Mouse (Mus musculus): ENCODE data around the gene Foxb1. TPM values are rescaled to one million over a fixed set of nuclear protein-coding genes. Genes with fewer than 3 reads are reported as not detected.
A peak's percentile ranks its signal among the peaks of the same experiment; 100 is the strongest.

The Foxb1 gene
- polyA plus RNA-seq, 1 experiment from 2014 or later: not detected

DNA sequence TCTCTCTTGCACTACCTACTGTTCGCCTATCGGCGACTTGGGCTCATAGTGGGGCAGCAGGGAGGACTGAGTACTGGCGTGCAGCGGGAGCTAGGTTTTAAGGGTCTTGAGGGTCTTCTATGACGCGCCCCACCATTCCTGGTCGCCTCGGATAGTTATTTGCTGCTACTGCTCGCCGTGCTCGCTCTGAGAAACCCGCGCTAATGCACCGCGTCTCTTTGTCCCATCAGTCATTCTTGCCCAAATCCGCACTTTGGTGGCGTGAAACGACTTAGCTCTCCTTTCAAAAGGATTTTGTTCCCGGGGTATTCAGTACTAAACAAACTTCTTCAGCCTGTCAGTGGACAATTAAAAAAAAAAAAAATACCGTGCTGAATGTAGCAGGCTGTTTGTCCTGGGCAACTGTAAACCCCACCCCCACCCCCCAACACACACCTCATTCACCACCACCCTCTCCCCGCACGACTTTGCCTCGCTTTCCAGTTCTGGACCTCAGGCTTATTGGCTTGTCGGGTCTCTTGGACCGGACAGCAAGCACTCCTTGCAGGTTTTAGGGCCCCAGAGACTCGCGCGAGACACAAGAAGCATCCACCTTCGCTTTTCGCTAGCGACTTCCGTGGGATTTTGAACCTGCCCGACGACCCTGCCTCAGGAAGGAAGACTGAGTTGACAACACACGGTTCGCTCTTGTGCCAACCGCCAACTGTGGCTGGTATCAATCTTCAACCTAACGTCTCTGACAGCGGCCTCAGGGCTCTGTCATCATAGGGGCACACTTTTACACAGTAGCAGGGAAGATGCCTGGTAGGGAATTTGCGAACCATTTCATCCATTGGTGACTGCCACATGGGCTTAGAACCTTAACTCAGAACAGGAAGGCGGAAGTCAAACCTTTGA, 4.1 kb upstream of the Foxb1 start:
- peaks cover 100% of the 10 kb centered on the region for H3K27me3 ChIP-seq
- H3K36me3 ChIP-seq (replicated peaks): no peaks in the 10 kb centered on the region
- ATAC-seq (ENCODE audit: insufficient read depth): no peak
- H3K9ac ChIP-seq: no peak overlapping the region
- no peaks in the 10 kb centered on the region for H3K4me1 ChIP-seq (replicated peaks)
- 2% methylated on average over 42 of the region's 42 CpGs for WGBS (ENCODE audit: insufficient replicate concordance)
- no peak overlapping the region for H3K4me3 ChIP-seq (replicated peaks)
- H3K4me2 ChIP-seq: no peak overlapping the region
- no peak overlapping the region for H3K27ac ChIP-seq (replicated peaks)
- no peaks in the 10 kb centered on the region for H3K9me3 ChIP-seq (replicated peaks)

GRCm38 (mm10) chr9:69763681-69764585, 3.2 kb upstream of the Foxb1 start:
- ATAC-seq (ENCODE audit: insufficient read depth): no peak
- Histone ChIP-seq H3K4me3 (replicated peaks) (no peak overlapping the region), H3K27ac (replicated peaks) (no peak overlapping the region), H3K9ac (no peak overlapping the region), H3K9me3 (replicated peaks) (no peaks in the 10 kb centered on the region), H3K4me1 (replicated peaks) (no peaks in the 10 kb centered on the region), H3K36me3 (replicated peaks) (no peaks in the 10 kb centered on the region), H3K27me3 (peaks cover 100% of the 10 kb centered on the region), H3K4me2 (no peak overlapping the region)
- WGBS (ENCODE audit: insufficient replicate concordance): 2% methylated on average over 25 of the region's 25 CpGs

GRCm38 (mm10) chr9:69762703-69763102, 2.0 kb upstream of the Foxb1 start:
- 1% methylated on average over 14 of the region's 14 CpGs for WGBS (ENCODE audit: insufficient replicate concordance)
- H3K27me3 ChIP-seq: peaks cover 100% of the 10 kb centered on the region
- H3K9ac ChIP-seq: no peak overlapping the region
- H3K4me2 ChIP-seq: no peak overlapping the region
- peaks cover 4% of the 10 kb centered on the region; the same call in 1 of the 2 replicates for H3K4me1 ChIP-seq (replicated peaks)
- H3K27ac ChIP-seq (replicated peaks): no peak overlapping the region
- no peaks in the 10 kb centered on the region for H3K36me3 ChIP-seq (replicated peaks)
- no peaks in the 10 kb centered on the region for H3K9me3 ChIP-seq (replicated peaks)
- no peak for ATAC-seq (ENCODE audit: insufficient read depth)
- no peak overlapping the region for H3K4me3 ChIP-seq (replicated peaks)

- 1% methylated on average over 12 of the region's 12 CpGs for WGBS (ENCODE audit: insufficient replicate concordance)
- Histone ChIP-seq H3K4me1 (replicated peaks) (peaks cover 4% of the 10 kb centered on the region; the same call in 1 of the 2 replicates), H3K9me3 (replicated peaks) (no peaks in the 10 kb centered on the region), H3K27ac (replicated peaks) (no peak overlapping the region), H3K27me3 (peaks cover 100% of the 10 kb centered on the region), H3K4me2 (no peak overlapping the region), H3K36me3 (replicated peaks) (no peaks in the 10 kb centered on the region), H3K9ac (no peak overlapping the region), H3K4me3 (replicated peaks) (no peak overlapping the region)
- no peak for ATAC-seq (ENCODE audit: insufficient read depth)
Measured at GRCm38 (mm10) chr9:69762221-69762620, 1.5 kb upstream of the Foxb1 start.

- peaks cover 100% of the 10 kb centered on the region for H3K27me3 ChIP-seq
- no peak overlapping the region for H3K4me2 ChIP-seq
- H3K9ac ChIP-seq: no peak overlapping the region
- no peaks in the 10 kb centered on the region for H3K36me3 ChIP-seq (replicated peaks)
- no peak for ATAC-seq (ENCODE audit: insufficient read depth)
- no peaks in the 10 kb centered on the region for H3K9me3 ChIP-seq (replicated peaks)
- H3K4me1 ChIP-seq (replicated peaks): peaks cover 4% of the 10 kb centered on the region; the same call in 1 of the 2 replicates
- WGBS (ENCODE audit: insufficient replicate concordance): 2% methylated on average over 10 of the region's 10 CpGs
- H3K27ac ChIP-seq (replicated peaks): no peak overlapping the region
- H3K4me3 ChIP-seq (replicated peaks): no peak overlapping the region
Measured at GRCm38 (mm10) chr9:69761569-69761968, 829 bp upstream of the Foxb1 start.

- no peak overlapping the region for H3K4me3 ChIP-seq (replicated peaks)
- no peaks in the 10 kb centered on the region for H3K36me3 ChIP-seq (replicated peaks)
- peaks cover 4% of the 10 kb centered on the region; the same call in 1 of the 2 replicates for H3K4me1 ChIP-seq (replicated peaks)
- no peaks in the 10 kb centered on the region for H3K9me3 ChIP-seq (replicated peaks)
- peaks cover 100% of the 10 kb centered on the region for H3K27me3 ChIP-seq
- no peak for ATAC-seq (ENCODE audit: insufficient read depth)
- 1% methylated on average over 44 of the region's 44 CpGs for WGBS (ENCODE audit: insufficient replicate concordance)
- no peak overlapping the region for H3K4me2 ChIP-seq
- H3K27ac ChIP-seq (replicated peaks): no peak overlapping the region
- H3K9ac ChIP-seq: no peak overlapping the region
Measured at GRCm38 (mm10) chr9:69759721-69760221, 969 bp downstream of the Foxb1 start.

GRCm38 (mm10) chr9:69758946-69759615, 1.7 kb downstream of the Foxb1 start:
- Histone ChIP-seq H3K4me3 (replicated peaks) (no peak overlapping the region), H3K9me3 (replicated peaks) (no peaks in the 10 kb centered on the region), H3K4me1 (replicated peaks) (peaks cover 4% of the 10 kb centered on the region; the same call in 1 of the 2 replicates), H3K27me3 (peaks cover 100% of the 10 kb centered on the region), H3K9ac (no peak overlapping the region), H3K4me2 (0 out of 2 replicates have a peak overlapping the region, but pooled peaks have one; percentile 18), H3K36me3 (replicated peaks) (no peaks in the 10 kb centered on the region), H3K27ac (replicated peaks) (no peak overlapping the region)
- ATAC-seq (ENCODE audit: insufficient read depth): no peak
- WGBS (ENCODE audit: insufficient replicate concordance): under 1% methylated on average over 42 of the region's 42 CpGs

DNA sequence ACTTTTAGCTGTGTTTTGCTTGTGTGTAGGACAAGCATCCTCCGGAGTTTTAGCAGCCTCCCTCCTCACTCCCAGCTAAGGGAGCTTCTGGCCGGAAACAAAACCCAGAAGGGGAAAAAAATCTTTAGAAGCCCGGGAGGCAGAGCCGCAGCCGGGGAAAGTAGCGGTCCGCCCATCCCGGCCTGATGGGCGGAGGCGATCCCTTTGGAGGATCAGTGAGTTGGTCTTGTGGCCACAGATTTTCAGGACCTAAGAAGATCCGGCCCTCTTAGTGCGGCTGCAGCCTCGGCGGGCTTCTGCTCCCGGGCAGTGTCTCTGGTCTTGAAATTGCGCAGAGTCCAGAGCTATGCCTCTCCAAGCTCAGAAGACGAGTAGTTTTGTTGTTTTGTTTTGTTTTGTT, 2.2 kb downstream of the Foxb1 start:
- WGBS (ENCODE audit: insufficient replicate concordance): 1% methylated on average over 17 of the region's 17 CpGs
- no peak for ATAC-seq (ENCODE audit: insufficient read depth)
- Histone ChIP-seq H3K27ac (replicated peaks) (no peak overlapping the region), H3K27me3 (peaks cover 100% of the 10 kb centered on the region), H3K36me3 (replicated peaks) (no peaks in the 10 kb centered on the region), H3K4me3 (replicated peaks) (no peak overlapping the region), H3K4me2 (peak overlapping the region; percentile 18; the same call in 1 of the 2 replicates), H3K9ac (no peak overlapping the region), H3K4me1 (replicated peaks) (peaks cover 4% of the 10 kb centered on the region; the same call in 1 of the 2 replicates), H3K9me3 (replicated peaks) (no peaks in the 10 kb centered on the region)

DNA sequence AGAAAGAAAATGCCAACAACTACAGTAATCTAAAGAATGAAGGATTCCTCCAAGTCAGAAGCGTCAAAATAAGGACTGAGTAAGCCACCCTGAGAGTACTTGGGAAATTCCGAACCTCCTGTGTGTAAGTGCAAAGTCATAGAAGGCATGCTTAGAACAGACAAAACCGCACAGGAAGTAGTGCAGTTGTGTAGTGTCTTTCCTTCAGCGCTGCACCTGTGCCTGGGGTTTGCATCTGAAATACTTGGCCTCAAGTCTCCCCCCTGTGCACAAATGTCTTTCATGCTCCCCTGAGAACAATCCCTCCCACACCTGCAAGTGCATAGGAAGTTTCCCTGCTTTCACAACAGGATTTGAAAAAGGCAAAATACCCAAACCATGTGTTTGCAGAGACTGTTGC, 3.5 kb downstream of the Foxb1 start:
- peaks cover 4% of the 10 kb centered on the region; the same call in 1 of the 2 replicates for H3K4me1 ChIP-seq (replicated peaks)
- ATAC-seq (ENCODE audit: insufficient read depth): no peak
- no peak overlapping the region for H3K27ac ChIP-seq (replicated peaks)
- H3K36me3 ChIP-seq (replicated peaks): no peaks in the 10 kb centered on the region
- no peaks in the 10 kb centered on the region for H3K9me3 ChIP-seq (replicated peaks)
- H3K4me2 ChIP-seq: no peak overlapping the region
- no peak overlapping the region for H3K9ac ChIP-seq
- 4% methylated on average over 4 of the region's 4 CpGs for WGBS (ENCODE audit: insufficient replicate concordance)
- no peak overlapping the region for H3K4me3 ChIP-seq (replicated peaks)
- H3K27me3 ChIP-seq: peaks cover 99% of the 10 kb centered on the region

DNA sequence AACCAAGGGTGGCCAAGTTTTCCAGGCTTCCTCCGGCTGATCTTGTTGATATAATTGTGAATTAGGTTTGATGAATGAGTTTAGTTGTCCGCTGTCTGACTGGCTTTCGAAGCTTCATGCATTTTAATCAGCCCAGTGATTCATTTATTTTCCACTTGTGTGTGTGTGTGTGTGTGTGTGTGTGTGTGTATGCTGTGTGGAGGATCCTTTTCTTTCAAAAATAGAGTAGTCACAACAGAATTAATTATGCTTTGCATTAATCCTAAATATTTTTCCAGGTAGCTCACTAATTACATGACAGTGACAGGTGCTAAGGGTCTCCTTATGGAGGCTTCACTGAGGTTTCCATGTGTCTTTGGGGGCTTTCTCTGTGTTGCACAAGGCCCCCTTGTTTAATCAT, 4.3 kb downstream of the Foxb1 start:
- no peaks in the 10 kb centered on the region for H3K9me3 ChIP-seq (replicated peaks)
- H3K27me3 ChIP-seq: peaks cover 93% of the 10 kb centered on the region
- ATAC-seq (ENCODE audit: insufficient read depth): no peak
- H3K36me3 ChIP-seq (replicated peaks): no peaks in the 10 kb centered on the region
- H3K4me3 ChIP-seq (replicated peaks): no peak overlapping the region
- H3K4me1 ChIP-seq (replicated peaks): peaks cover 4% of the 10 kb centered on the region; the same call in 1 of the 2 replicates
- H3K27ac ChIP-seq (replicated peaks): no peak overlapping the region
- WGBS (ENCODE audit: insufficient replicate concordance): 24% methylated on average over 3 of the region's 3 CpGs
- no peak overlapping the region for H3K4me2 ChIP-seq
- H3K9ac ChIP-seq: no peak overlapping the region
